Mouse (Mus musculus) fibroblast of lung, adult 2 months (primary cell): ENCODE results near the gene Mycbpap.

ENCODE experiments used
- DNase-seq: peaks from one replicate; pipeline ENCODE4 v3.0.0-alpha.2; 2011; ENCODE audit warnings: low read depth

Mycbpap gene

DNA sequence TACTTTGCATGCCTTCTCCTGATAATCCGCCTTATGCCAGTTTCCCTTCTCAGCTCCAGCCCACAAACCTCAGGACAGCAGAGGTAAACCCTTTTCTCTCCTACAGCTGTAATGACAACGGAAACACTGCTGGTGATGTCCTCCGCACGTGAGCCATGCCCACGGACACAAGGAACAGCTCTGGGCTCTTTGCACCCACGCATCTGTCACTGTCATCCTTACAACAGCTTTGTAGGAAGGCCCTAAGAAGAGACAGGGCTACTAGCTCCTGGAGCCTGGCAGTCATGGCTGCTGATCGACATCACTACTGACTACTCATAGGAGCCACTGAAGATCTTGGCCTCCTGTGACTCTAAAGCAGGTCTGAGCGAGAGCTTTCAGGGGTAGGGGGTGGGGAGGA, 11.6 kb upstream of the Mycbpap start:
- DNase-seq = no peak

DNA sequence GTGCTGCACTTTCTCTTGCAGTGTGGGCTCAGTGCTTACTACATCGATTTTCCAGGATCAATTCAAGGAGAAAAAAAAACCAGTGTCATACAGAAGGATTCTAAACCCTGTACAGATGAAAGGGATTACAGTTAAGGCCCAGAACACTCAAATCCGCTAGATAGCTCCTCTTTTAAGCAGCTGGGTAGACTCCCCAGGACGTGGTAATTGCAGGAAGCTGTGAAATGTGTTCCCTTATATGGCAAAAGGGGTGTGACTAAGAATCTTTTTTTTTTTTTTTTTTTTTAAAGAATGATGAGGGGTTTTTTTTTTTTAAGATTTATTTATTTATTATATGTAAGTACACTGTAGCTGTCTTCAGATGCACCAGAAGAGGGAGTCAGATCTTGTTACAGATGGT, 7.3 kb upstream of the Mycbpap start:
- no peak for DNase-seq

- no peak for DNase-seq
Measured at GRCm38 (mm10) chr11:94526171-94526879, 4.8 kb upstream of the Mycbpap start.

DNA sequence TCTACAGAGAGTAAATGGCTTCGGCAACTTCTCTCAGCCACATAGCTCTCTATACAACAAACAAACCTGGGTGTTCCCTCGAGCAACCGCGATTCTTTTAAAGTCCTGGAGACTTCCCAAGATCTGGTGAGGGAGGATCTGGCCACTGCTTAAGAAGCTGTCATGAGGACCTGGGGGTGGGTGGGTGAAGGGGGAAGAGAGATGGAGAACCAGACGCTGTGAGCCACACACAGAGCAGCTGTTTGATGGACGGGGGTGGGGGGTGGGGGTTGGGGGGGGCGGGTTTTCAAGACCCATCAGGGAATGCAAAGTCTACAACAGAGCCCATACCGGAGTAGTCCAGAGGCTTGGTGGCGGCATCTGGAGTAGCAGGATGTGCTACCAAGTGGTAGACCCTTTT, 8.1 kb downstream of the Mycbpap start:
- DNase-seq = no peak

DNA sequence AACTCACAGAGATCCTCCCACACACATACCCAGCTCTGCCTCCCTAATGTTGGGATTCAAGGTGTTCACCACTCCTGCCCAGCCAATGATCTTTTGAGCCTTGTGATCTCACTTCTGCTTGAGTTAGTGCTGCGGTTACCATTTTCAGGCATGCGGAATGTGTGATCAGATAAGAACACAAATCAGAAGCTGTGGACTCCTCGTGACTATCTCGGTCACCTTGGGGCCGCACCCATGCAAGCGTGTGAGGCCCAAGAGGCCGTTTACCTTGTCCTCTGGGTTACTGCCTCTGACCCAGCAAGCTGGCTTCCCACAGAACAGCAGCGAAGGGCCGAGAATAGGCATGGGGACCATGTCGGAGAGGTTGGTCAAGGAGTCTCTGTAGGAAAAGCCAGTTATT, 12.6 kb downstream of the Mycbpap start:
- DNase-seq = no peak

- no peak for DNase-seq
Measured at GRCm38 (mm10) chr11:94501482-94501881, 20.1 kb downstream of the Mycbpap start.

DNA sequence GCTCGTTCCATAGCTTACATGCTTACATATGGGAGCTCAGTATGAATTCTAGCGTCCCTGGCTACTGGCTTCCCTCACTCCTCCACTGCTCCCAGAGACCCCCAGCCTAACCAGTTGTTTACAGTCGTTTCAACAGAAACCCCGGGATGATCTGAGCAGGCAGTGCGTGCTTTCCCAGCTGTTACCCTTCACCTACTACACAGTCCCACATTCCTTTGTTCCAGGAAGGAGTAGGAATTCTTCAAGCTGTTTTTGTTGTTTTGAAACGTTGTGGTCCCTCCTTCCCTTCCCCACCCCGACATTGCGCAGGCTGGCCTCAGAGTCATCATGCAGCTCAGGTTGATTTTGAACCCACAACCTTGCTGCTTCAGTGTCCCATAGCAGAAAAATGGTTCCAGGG, 21.2 kb downstream of the Mycbpap start:
- no peak for DNase-seq

GRCm38 (mm10) chr11:94499661-94500152, 21.8 kb downstream of the Mycbpap start, which contains the start of gene Epn3:
Gene Epn3, minus strand, starts transcription at chr11:94499974.
- DNase-seq = no peak

DNA sequence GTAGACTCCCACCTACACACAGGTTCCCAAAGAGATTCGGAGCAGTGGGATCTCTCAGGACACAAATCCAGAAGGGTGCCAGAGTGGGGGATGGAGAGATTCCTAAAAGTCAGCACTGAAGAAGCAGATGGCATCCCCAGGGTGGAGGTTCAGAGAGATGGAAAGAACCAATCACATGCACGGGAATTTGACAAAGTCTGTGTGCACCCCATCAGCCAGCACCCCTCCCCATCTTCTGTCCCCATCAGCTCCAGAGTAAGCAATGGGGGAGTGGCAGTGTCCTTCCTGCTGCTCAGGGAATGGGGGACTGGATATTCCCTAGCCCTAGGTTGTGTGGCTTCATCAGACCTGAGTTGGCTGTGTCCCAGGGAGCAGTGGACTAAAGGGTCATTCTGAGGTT, 22.5 kb downstream of the Mycbpap start:
- DNase-seq = no peak

DNA sequence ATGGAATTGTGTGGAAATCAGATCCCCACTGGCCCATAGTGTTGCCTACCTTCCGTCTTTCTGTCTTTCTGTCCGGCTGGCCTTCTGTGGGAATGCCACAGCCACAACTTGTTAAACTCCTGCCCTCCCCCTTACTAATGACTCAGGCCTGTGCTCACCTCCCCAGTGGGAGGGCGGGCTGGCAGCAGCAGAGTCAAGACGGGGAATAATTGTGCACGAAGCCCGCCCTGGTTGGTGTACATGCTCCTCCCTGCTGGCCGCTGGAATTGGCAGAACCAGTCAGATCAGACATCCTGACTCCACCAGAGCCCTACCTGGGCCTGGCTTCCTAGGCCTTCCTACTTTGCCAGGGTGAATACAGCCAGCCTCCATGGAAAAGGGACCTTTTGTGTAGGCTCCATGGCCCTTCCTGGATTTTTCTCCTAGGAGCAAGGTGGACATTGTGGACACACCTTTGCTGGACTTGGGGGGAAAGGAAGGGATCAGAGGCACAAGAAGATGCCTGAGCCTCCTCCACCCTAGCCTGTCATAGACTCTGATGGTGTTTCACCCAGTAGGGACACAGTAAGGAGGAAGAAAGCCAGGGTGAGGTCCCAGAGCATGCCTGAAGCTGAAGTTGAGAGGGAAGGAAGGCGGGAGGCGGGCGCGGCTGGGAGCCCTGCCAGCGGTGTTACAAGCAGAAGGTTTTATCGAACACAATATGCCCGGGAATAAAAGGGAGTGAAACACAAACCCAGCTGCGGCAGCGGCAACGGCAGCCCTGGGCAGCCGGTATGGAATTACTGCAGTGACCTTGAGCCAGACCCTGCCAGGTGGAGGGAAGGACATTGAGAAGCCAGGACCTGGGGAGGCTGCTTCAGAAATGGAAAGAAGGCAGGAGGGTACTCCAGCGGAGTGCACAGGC, 23.2 kb downstream of the Mycbpap start:
- peak; percentile 47 for DNase-seq

- DNase-seq = no peak
Measured at GRCm38 (mm10) chr11:94495415-94495814, 26.1 kb downstream of the Mycbpap start.

DNA sequence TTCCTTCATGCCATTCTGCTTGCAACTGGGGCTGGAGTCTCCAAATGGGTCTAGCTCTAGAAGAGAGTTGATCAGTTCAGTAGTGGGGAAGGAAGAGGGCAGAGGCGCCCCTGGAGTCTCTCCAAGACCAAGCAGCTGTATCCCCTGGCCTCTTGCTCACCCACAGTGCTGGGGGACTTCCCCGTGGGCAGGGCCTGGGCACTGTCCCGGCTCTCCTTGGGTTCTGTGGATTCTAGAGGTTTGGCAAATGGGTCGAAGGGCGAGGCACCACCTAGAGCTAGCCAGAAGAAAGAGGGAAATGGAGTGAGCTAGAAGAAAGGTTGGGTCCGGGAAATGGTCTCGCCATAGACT, 29.8 kb downstream of the Mycbpap start:
- DNase-seq = no peak

DNA sequence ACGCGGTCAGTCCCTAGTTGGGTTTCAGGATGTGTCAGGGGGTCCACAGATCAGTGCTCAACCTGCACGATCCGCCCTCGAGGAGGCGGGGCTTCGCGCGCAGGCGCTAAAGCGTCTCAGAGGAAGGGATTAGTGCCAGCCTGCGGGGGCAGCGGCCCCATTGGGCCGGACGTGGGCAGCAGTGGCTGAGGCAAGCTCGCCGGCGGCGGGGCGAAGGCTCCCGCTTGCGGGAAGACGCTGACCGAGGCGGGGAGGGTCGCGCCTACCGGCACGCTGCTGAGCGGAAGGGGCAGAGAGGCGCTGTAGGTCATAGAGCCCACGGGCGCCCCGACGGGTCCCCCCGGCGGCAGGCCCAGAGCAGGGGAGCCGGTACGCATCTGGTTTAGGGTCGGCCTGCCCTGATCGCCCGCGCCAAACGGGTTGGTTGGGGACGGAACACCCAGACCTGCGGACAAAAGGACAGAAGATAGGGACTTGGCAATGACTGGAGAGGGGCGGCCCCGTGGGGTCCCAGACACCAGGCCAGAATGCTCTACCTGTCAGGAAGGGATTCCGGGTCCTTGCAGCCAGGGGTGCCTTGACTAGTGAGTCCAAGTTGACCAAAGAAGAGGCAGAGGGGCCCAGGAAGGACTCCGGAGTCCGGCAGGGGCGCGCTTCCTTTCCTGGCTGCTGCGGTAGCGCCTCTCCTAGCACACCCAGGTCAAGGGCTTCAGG, 30.4 kb downstream of the Mycbpap start:
- no peak for DNase-seq

DNA sequence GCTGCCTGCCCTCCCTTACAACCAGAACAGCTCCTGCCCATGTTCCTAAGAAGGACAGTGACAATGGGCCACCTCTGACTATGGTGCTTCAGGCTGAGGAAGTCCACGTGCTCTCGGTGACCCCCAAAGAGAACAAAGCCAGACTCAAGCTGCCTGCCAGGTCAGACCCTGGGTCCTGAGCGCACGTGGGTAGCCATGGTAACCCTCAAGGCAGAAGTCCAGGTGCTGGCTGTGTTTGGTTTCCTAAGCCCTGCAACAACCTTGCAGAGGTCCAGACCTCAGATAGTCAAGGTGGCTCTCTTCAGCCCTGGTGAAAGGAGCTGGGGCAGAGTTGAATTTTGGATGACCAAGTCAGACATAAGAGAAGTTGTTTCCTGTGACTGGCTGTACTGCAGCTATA, 31.8 kb downstream of the Mycbpap start:
- no peak for DNase-seq

GRCm38 (mm10) chr11:94488767-94489533, 32.6 kb downstream of the Mycbpap start:
- no peak for DNase-seq

GRCm38 (mm10) chr11:94486001-94486400, 35.5 kb downstream of the Mycbpap start, which contains the start of gene Spata20:
Gene Spata20, minus strand, starts transcription at chr11:94486179.
- no peak for DNase-seq

GRCm38 (mm10) chr11:94485223-94485622, 36.3 kb downstream of the Mycbpap start:
- no peak for DNase-seq

- DNase-seq = no peak
Measured at GRCm38 (mm10) chr11:94484636-94485035, 36.9 kb downstream of the Mycbpap start.

- no peak for DNase-seq
Measured at GRCm38 (mm10) chr11:94483921-94484320, 37.6 kb downstream of the Mycbpap start.

DNA sequence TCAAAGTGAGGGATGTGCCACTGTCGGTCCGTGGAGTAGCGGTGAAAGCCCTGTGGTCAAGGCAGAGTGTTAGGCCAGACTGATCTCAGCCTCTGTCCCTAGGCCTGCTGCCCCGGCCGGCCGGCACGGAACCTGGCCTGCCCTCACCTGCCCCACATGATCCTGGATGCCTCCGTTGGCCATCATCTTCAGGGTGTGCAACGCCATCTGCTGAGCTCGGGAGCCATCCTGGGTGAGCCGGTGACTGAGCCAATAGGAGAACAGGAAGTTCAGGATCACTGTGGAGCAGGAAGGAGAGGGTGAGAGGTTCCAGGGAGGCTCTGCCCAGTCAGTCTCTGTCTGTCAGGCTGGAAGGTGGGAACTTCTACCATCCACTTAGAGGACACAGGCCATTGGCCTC, 38.1 kb downstream of the Mycbpap start:
- no peak for DNase-seq

GRCm38 (mm10) chr11:94482738-94483137, 38.8 kb downstream of the Mycbpap start:
- no peak for DNase-seq

DNA sequence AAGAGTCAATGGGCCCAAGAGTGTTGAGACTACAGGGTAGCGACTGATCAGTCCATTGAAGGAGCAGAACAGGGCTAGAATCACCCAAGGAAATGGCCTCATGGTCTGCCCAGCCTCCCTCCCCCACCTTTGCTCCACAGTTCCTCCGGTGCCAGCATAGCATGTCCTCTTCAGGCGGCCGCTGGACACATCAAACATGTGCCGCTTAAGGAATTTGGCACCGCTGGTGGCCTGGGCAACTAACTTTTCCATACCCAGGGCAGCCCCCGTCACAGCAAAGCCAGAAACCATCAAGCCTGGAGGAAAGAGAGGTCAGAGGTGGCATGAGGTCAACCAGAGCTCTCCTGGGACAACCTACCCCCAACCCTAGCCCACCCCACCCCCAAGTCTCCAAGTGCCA, 39.6 kb downstream of the Mycbpap start:
- no peak for DNase-seq
